Mouse (Mus musculus) ES-Bruce4 (cell line): ENCODE data around the gene Tldc1.

Experiments used
- CTCF ChIP-seq: IDR thresholded peaks from one replicate; pipeline ENCODE4 v1.8.1; 2011; ENCODE audit warnings: low read depth, low read length
- POLR2A ChIP-seq: IDR thresholded peaks from one replicate; pipeline ENCODE4 v1.8.1; 2011; ENCODE audit warnings: low read length; ENCODE audit not compliant: insufficient read depth

DNA sequence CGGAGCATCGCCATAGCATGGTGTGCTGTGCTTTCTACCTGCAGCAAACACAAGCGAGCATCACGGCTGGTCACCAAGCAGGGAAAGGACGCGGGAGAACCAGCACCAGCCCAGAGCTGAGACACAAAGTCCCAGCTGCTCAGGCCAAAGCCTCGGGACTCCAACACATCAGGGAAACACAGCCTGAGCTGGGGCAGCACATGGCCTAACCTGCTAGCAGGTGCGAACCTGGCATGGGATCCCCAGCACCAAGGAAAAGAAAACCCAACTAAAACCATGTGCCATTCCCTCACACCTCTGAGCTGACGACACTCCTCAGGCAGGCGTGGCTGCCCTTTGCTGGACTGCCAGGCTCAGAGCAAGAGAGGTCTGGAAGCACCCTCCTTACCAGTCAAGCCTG lies 12.9 kb downstream of the Tldc1 start:
- TF ChIP-seq POLR2A (no peak), CTCF (no peak)
